Mouse (Mus musculus): ENCODE data around the gene Abca13.

The Abca13 gene

DNA sequence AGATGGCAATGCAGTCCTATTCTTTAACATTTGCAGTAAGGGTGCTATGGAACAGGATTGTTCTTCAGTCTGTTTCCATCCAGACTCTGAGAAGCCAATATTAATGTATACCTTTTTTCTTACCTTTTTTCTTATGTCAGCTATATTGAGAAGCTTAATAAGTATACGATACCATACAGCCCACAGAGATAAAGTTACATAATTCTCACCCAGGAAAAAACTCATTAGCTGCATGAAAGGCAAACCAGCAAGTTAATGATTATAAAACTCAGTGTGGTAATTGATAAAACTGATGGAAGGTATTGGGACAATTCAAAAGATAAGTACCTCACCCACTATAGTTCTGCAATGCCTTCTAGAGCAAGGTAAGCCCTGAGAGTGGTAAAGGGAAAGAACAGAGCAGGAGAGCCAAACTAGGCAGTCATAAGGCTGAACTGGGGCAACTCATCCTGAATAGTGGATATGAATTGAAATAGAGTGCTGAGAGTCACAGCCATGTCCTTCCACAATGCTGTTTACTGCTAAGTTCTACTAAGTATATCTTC is 342.0 kb downstream of the Abca13 start:
- no peak for DNase-seq (ENCODE audit: low spot score)

DNA sequence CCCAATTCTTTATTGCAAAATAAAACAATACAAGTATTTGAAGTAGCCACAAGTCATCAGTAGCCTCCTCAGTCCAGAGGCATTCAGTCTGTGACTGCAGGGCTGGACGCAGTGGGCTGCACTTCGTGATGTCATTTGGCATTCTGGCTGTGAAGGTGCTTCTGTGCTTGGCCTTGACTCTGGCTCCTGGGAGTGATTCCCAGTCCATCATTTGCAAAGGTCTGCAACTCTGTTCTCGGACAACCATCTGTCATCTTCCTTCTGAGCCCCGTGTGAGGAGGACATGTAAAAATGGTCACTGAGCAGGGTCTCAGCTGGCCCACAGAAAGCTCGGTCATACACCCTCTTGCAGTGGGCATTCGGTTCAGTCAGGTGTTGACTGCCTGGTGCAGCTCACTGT is 345.1 kb downstream of the Abca13 start:
- no peak for DNase-seq (ENCODE audit: low spot score)

DNA sequence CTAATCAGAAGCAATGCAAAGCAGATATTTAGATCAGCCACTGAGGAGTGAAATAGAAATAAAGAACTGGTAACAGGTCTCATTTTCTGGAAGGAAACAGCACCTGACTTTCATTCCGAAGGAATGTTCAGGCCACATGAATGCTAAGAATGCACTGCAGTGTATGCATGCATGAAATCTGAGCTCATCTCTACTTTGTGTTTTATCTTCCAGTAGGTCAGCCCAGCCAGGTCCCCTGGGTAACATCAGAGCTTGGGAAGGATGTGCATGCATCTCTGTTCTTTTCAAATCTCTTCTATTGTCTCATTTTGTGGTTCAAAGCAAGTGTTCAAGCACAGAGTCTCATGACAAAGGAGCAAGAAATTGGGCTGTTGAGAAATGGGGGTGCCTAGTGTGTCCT is 346.6 kb downstream of the Abca13 start:
- no peak for DNase-seq (ENCODE audit: low spot score)

DNA sequence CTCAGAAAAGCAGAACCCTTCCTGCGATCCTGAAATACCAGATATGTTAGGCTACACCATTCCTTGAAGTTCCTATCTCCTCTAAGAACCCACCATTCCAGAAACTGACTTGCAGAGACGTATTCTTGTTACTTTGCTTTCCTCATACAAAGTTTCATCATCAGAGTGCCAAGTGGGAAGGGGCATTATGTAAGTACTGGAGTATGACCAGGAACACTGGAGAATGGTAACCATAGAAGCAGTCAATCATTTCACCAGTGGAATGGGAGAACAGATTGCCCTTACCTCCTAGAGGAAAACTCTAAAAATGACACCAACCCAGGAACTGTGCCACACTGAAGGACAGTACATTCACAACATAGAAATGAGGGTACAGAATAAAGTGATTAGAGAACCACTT is 368.3 kb downstream of the Abca13 start:
- DNase-seq (ENCODE audit: low spot score) = no peak

DNA sequence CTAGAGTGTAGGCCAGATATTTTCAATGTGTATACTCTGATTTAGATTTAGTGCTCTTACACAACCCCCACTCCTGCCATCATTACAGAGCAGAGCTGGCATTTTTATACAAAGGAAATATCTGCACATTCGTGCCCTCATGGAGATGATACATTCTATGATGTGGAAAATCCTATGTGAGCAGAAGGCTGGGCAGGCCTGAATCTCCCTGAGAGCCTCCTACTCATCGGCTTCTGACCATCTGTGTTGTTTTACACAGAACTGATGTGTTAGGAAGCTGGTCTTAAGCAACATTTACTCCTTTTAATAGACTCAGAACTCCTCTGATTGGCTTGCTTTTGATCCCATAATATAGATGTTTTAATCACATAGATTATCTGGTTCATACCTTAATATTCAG is 376.6 kb downstream of the Abca13 start:
- peak; percentile 33 for DNase-seq (ENCODE audit: low spot score)

DNA sequence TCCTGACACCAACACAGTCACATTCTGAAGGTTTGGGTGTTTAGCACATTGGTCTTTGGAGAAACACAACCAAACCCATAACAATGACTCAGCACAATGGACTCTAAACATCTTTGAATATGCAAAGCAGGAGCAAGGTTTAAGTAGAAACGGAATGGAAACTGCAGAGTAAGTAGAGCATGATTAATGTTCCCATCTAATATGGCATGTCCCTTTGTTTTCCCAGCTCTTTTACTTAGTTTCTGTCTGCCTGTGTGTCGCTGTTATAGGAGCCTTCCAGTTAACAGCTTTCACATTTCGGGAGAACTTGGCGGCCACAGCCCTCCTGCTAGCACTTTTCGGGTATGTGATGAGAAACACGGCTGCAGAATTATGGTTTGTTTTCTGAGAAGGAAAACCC is 378.6 kb downstream of the Abca13 start:
- no peak for DNase-seq (ENCODE audit: low spot score)

DNA sequence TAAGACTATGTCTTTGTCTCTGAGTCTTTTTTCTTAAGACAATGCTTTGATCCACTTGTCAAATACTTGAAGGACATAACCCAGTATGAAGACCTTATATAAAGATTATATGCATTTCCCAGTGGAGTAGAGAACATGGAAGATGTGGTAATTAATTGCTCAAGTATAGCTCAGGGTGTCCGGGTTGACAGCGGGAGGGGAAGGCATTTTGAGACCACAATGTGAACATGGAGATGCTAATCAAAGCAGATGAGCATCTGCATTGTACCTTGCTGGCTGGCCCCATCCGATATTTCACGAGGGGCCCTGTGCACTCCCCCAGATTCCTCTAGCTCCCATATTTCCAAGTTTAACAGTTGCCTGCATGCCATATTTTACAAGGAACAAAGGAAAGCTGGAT is 383.2 kb downstream of the Abca13 start:
- no peak for DNase-seq (ENCODE audit: low spot score)

DNA sequence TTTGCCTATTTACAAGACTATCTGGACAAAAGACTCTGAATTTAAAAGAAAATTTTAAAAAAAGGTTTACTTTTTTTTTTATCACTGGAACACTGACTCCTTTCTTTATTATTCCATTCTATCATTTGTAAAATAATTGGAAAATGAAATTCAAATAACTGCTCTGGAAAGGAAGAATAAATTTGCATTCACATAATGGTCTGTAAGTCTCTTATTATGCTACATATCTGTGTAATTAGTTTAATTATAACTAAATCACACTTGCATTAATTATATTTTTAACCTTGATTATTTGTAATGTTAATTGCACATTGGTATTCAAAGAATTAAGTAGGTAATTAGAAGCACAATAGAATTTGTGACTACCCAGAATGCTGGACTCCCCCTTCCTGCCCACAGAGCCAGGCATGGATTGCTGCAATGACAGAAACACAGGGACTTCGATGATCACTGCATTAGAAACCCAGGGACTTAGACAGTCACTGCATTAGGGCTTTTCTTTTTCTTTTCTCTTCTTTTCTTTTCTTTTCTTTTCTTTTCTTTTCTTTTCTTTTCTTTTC is 400.1 kb downstream of the Abca13 start:
- no peak for DNase-seq (ENCODE audit: low spot score)

DNA sequence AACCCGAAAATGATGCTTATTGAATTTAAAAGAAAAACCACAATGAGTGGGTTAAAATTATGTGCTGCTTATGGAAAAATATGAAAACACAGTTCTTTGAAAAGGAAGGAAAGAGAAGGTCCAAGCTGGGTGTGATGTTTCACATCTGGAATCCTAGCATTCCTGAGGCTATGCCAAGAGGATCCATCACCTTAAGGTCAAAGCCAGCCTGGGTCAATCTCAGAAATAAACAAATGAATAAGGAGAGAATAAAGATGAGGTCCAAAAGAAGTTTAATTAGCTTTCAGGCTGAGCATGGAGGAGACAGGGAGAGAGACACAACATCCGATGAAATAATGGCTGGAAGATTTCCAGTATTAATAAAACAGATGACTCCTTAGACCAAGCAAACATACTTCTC is 405.6 kb downstream of the Abca13 start:
- DNase-seq (ENCODE audit: low spot score) = no peak

DNA sequence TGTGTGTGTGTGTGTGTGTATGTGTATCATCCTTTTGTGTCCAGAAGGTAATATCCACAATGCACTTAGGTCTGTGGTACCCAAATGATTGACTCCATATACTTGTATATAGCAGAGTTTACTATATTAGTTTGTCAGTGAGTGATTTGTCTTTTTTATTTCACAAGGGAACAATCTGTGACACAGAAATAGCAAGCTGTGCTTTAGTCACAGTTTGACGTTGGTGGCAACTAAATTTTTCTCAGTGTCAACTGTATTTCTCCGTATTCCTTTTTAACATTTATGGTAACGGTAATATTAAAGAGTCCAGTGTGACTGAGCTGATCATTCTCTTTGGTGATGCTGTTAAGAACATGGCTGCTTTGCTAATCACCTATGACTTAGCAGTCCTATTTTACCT is 409.4 kb downstream of the Abca13 start:
- peak; percentile 18 for DNase-seq (ENCODE audit: low spot score)

DNA sequence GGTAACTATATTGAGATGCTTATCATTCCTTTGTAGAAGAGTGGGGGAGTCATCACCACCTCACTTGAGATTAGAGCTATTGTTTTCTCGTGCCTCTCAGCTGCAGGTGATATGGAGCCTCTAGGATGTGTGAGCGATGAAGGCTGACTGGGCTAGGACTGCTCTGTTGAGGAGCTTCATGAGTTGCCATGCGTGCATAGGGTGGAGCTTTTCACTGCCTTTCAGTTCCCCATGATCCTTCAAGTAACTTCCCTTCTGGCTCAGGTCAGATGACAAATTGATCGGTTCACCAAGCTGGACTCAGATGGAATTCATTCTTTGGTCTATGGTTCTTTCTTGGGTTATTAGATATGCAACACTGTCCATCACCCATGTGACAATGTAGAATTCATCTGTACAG is 410.4 kb downstream of the Abca13 start:
- no peak for DNase-seq (ENCODE audit: low spot score)

DNA sequence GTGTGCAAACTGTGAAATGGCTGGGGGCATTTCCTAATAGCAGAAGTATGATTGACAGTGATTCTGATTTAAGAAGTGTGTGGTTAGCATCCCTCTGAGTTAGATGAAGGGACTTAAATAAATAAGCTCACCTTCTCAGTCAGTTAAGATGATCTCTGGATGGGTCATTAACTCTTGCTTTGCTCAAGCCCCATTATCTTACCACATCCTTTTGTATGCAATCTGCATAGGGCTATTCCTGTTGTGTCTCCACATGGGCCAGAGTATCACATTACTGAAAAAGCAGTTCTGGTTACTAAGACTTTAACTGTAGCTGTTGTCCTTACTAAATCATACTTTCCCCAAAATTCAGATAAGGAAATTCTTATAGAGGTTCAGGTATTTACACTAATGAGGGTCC is 416.5 kb downstream of the Abca13 start:
- DNase-seq (ENCODE audit: low spot score) = no peak

DNA sequence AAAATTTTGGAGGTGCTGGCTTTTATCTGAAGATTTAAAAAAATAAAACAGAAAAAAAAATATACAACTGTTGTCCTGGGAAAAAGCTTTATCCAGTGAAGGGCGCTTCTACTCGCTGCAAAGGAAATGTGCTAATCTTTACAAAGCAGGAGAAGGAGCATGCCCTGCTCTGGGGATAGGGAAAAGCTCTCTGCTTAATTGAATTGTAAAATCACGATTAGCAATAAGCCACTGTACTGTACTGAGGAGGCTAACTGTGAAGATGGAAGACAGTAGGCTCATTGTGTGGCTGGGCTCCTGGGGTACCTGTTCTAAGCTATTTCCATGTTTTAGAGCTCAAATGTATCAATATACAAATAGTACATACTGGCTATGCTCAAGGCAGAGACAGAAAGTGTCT is 417.3 kb downstream of the Abca13 start:
- DNase-seq (ENCODE audit: low spot score) = no peak

DNA sequence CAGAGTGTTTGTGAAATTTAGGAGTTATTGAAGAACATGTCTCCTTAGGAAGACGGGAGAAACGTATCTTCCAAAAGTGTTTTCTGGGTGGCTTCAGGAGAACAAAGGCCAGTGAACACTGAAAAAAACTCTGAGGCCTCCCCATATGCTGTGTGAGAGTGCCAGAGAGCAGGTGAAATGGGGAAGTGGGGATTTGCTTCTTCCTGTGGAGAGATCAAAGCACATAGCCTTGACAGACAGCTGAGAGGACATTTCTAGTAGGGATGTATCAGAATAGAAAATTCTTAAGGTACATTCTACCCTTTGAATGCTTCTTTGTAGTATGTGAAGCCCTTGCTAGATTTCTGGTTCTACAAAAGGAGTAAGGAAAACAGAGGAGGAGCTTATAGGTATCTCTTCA is 424.4 kb downstream of the Abca13 start:
- DNase-seq (ENCODE audit: low spot score) = no peak

DNA sequence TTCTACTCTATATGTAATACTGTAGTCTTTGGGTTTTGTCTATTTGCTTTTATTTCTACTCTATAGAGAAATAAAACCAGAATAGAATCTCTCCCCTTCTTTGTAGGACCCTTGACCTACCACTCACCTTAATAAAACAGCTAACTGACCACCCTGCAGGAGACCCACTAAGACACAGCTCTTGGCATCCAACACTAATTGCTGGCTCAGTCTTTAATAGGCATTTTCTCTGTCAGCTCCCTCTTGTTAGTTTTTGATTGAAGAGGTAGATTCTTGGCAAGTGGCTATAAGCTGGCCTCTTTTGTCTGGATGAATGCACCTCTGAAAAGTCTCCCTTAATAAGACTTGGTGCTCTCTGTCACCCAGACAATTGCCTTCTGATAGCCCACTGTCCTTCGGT is 424.9 kb downstream of the Abca13 start:
- DNase-seq (ENCODE audit: low spot score) = no peak

DNA sequence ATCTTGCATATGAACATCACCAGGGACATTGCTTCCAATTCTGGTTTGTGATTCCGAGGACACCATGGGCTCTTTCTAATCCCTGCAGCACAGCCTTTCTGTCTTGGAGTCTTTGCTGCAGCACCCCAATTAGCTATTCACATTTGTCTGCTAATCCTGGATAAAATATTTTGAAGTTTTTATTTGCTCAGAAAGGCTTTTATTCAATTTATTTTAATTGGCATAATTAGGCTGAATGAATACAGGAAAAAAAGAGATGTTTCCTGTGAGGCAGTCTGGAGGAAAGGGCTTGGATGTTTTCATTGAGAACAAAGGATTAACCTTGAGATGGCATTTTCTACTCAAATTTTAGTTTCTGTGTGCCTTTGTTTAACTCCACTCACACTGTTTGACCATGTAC is 428.2 kb downstream of the Abca13 start:
- DNase-seq (ENCODE audit: low spot score) = no peak

DNA sequence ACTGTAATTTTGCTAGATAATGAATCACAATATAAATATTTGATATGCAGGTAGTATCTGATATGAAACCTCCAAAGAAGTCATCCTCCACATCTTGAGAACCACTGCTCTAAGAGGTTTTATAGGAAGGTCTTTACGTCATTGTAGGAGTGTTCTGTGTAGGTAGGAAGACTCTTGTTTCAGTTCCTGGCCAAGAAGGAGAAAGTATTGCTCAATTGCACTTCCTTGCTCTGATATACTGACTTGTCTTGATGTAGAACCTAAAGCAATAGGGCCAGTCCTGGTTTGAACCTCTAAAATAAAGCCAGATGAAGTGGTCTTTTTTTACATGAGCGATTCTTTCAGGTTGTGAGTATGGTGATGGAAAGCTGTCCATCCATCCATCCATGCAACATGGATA is 431.1 kb downstream of the Abca13 start:
- no peak for DNase-seq (ENCODE audit: low spot score)

DNA sequence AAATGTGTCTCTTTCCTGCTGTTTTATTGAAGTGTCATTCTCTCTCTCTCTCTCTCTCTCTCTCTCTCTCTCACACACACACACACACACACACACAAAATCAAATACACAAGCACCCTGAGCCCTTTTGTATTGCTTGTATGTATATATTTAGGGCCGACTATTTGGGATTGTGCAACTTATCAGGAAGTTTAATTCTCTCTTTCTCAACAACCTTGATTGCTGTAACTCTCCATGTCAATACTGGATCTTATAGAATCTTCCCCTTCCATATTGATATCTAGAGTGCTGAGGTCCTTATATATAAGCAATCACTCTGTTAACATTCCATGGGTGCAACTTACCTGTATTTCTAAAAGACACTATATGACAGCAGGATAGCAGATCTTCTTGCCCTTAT is 433.0 kb downstream of the Abca13 start:
- DNase-seq (ENCODE audit: low spot score) = no peak

DNA sequence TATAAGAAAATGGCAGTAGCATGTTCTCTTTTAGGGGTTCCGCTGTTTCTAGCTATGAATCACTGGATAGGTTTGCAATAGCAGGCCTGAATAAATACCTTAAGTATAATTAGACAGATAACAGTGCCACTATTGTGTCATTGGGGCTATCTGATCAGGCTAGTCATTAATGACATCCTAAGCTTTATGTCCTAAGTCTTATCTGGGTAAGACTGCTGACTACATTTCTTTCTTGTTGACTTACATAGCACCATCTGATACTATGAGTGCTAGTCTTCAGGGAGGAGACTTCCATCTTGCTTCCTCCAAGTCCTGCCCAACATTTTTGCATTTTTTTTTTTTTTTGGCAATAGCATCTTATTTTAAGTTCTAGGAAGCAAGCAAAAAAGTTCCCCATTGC is 434.1 kb downstream of the Abca13 start:
- no peak for DNase-seq (ENCODE audit: low spot score)

DNA sequence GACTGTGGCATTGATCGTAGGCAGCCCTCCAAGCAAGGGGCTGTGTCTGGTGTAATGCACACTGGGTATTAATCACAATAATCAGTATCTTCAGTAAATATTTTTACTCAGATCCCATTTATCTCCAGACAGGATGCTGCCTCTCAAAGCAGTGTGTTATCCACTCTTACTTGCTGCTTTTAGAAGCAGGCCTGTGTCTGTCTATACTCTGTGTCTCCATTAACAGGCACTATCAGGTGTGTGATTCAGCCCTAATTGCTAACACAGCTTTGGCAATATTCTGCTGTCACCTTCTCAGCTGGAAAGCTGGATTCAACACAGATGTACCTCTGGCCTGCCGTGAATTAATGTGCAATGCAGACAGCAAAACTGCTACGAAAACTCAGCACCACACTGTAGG is 455.5 kb downstream of the Abca13 start:
- DNase-seq (ENCODE audit: low spot score) = no peak

DNA sequence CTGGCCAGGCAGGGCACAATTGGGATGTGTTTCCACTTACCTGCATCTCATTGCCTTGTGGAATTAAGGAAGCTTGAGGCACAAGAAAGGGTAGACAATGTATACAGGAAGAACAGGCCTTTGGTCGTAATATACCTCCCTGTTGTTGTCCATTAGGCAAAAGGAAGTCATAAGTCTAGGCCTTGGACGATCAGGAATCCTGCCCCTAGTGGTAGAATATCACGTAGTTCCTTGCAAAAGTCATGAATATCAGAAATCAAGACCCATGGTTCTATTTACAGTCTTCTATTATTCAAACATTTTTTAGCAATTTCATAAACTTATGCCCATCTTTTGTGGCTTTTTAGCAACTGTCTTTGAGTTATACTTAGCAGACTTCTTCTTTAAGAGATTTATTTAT is 456.2 kb downstream of the Abca13 start:
- no peak for DNase-seq (ENCODE audit: low spot score)

DNA sequence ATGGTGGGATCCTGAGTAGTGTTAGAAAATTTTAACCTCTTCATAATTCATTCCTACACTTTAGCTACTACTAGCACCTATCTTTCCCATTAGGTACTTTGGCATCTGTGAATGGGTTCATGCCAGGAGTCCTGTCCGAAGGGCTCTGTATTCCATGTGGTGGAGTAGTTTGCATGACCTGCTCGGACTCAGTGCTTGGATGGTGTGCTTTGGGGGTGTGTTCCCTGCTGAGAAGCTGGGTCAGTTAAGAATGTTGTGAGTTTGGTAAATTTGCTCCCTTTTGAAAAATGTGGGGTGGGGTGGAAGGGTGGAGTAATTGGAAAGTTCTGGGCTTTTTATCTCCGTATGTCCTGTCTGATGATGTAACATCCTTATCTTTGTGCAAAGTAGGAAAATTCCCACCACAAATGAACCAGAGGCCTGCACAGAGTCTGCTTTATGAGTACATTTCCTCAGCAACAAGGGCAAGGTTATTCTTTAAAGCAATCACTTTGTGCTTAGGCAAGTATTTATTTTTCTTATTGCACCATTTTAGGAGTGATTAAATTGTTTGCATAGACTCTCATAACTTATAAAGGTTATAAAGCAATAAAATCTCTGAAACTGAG is 475.0 kb downstream of the Abca13 start:
- DNase-seq (ENCODE audit: low spot score) = no peak

DNA sequence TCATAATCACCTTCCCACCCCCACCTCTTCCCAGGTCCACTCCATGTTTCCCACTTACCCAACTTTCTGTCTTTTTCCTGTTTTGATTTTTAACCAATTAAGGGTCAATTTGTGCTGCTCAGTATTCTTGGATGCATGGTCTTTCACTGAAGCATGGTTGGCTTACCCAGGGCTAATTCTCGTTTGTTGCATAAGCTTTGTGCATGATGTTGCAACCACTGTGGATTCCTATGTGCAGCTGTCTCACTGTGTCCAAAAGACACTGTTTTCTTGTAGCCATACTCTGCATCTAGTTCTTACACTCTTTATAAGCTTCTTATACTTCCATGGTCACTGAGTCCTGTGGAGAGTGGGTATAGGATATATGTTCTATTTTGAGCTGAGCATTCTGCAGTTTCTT is 477.7 kb downstream of the Abca13 start:
- DNase-seq (ENCODE audit: low spot score) = no peak

DNA sequence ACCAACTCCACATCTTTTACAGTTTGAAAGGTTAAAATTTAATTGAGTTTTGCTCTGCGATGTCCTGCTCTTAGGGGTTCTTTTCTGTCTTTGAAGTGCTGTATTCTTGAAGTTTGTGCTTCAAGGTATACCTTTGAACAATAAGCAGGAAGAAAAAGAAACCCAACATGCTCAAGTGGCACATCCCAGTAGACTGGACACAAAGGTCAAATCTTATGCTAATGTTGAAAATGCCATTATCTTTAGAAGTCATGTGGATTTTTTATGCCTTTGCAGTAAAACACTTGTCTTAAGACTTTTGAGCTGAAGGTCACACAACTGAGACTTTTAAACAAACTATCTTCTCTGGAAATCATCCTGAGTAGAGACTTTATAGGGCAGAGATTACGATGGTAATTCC is 493.2 kb downstream of the Abca13 start:
- DNase-seq (ENCODE audit: low spot score) = no peak
